ENCODE assay signal across 16 mouse cellular contexts in genomic region chr3:36467632-36468031, GRCm38 (mm10). TPM values are rescaled to one million over a fixed set of nuclear protein-coding genes. Genes with fewer than 3 reads are reported as not detected.
A peak's percentile ranks its signal among the peaks of the same experiment; 100 is the strongest.
DNase-seq lines count a peak whose midpoint lies in the region; ATAC-seq and TF ChIP-seq lines count a peak whose summit lies in the region.
"Had no signal": no experiment of that assay in that cellular context is flagged by ENCODE, and none has a peak within 500 bp of the region (broad histone marks: within the 10 kb centered on the region; RNA-seq: fewer than 3 reads in every experiment).

No protein-coding gene starts in this region.

- H3K4me2 ChIP-seq in forebrain, embryonic 15.5 days (replicated peaks), result no peak overlapping the region
- H3K4me2 ChIP-seq: heart, embryonic 12.5 days; hindbrain, embryonic 13.5 days; liver, embryonic 12.5 days; midbrain, embryonic 12.5 days; neural tube, embryonic 13.5 days had no signal

- DNase-seq in gastrocnemius, adult 2 months, result no peak
- DNase-seq in gastrocnemius, postnatal 10 days, result no peak
- DNase-seq in right cerebral cortex, adult 2 months (ENCODE audit: low spot score in 2 of 2), result peak; percentile 37 to 50
- no peak for DNase-seq in right cerebral cortex, postnatal 4 days
- DNase-seq in cerebellum, adult 18-20 months, result no peak
- DNase-seq: cerebellum, adult 11 months had no signal

- TF ChIP-seq POLR2A in bone marrow macrophage, adult 2 months (IDR thresholded peaks at IDR 0.05; ENCODE audit: borderline replicate concordance, low read depth, low read length), result no peak

- no peaks in the 10 kb centered on the region for H3K36me3 ChIP-seq in forebrain, embryonic 15.5 days
- H3K36me3 ChIP-seq: hindbrain, embryonic 13.5 days; midbrain, embryonic 12.5 days; neural tube, embryonic 13.5 days had no signal

- intact Hi-C loops in gastrocnemius, adult 2 months (cut with DNase I), result no loop called here

- H3K4me1 ChIP-seq in bone marrow macrophage, adult 2 months (ENCODE audit: control insufficient read depth, insufficient read depth, low read length), result peaks cover 45% of the 10 kb centered on the region
- H3K4me1 ChIP-seq in forebrain, embryonic 15.5 days, result no peaks in the 10 kb centered on the region
- H3K4me1 ChIP-seq: hindbrain, embryonic 13.5 days; midbrain, embryonic 12.5 days; neural tube, embryonic 13.5 days had no signal

- H3K27ac ChIP-seq in gastrocnemius, adult 2 months, result 0 out of 2 replicates have a peak overlapping the region, but pooled peaks have one; percentile 8
- H3K27ac ChIP-seq in bone marrow macrophage, adult 2 months (ENCODE audit: insufficient read depth, low read depth, low read length), result peak overlapping the region; percentile 32
- no peak overlapping the region for H3K27ac ChIP-seq in forebrain, embryonic 15.5 days (replicated peaks)
- H3K27ac ChIP-seq: hindbrain, embryonic 13.5 days; liver, embryonic 12.5 days; midbrain, embryonic 12.5 days; neural tube, embryonic 13.5 days had no signal

- no peaks in the 10 kb centered on the region for H3K27me3 ChIP-seq in forebrain, embryonic 15.5 days
- H3K27me3 ChIP-seq: heart, embryonic 12.5 days; hindbrain, embryonic 13.5 days; liver, embryonic 12.5 days; midbrain, embryonic 12.5 days; neural tube, embryonic 13.5 days had no signal

- no peak overlapping the region for H3K9ac ChIP-seq in forebrain, embryonic 15.5 days (replicated peaks)
- H3K9ac ChIP-seq: heart, embryonic 12.5 days; hindbrain, embryonic 13.5 days; liver, embryonic 12.5 days; midbrain, embryonic 12.5 days; neural tube, embryonic 13.5 days had no signal

- TF ChIP-seq CTCF in gastrocnemius, adult 2 months (IDR thresholded peaks at IDR 0.05), result no peak
- no peak for TF ChIP-seq CTCF in bone marrow macrophage, adult 2 months (IDR thresholded peaks at IDR 0.05; ENCODE audit: low read depth, low read length)

- H3K4me3 ChIP-seq in gastrocnemius, adult 2 months, result no peak overlapping the region
- H3K4me3 ChIP-seq in bone marrow macrophage, adult 2 months (ENCODE audit: insufficient read depth, low read length), result peak overlapping the region; percentile 2; the same call in 1 of the 2 replicates
- H3K4me3 ChIP-seq in forebrain, embryonic 15.5 days, result no peak overlapping the region
- H3K4me3 ChIP-seq: heart, embryonic 12.5 days; hindbrain, embryonic 13.5 days; liver, embryonic 12.5 days; midbrain, embryonic 12.5 days; neural tube, embryonic 13.5 days had no signal

- WGBS in forebrain, embryonic 15.5 days, result 93% methylated on average over 7 of the region's 7 CpGs

- ATAC-seq in forebrain, embryonic 15.5 days (replicated peaks), result no peak
- no peak for ATAC-seq in erythroblast, adult 5-6 weeks (replicated peaks; ENCODE audit: low FRiP score, poor library complexity, severe bottlenecking)
- ATAC-seq: CD4-positive, CD25-positive, alpha-beta regulatory T cell, adult 4 months; liver, embryonic 12.5 days had no signal

- H3K9me3 ChIP-seq in forebrain, embryonic 15.5 days, result no peaks in the 10 kb centered on the region
- H3K9me3 ChIP-seq: heart, embryonic 12.5 days; hindbrain, embryonic 13.5 days; liver, embryonic 12.5 days; midbrain, embryonic 12.5 days; neural tube, embryonic 13.5 days had no signal

RNA-seq across cellular contexts. Expression of gene Anxa5, which starts 8.1 kb away (rescaled TPM):
- total RNA-seq in gastrocnemius, adult 2 months (2021), result 10 to 100 TPM; 35.1 to 55.7 TPM
- total RNA-seq in gastrocnemius, postnatal 10 days (2021), result 100 to 1,000 TPM; 120 to 161 TPM
- polyA plus RNA-seq in bone marrow macrophage, adult 2 months (2012; ENCODE audit: insufficient read depth, insufficient read length, missing spikeins), result 833 and 897 TPM in 2 replicates
- polyA plus RNA-seq in forebrain, embryonic 15.5 days (2015; fragmentation: Nextera tagmentation; extraction: Ambion mirVana), result 51.5 and 56.2 TPM in 2 replicates
- 64.0 and 65.2 TPM in 2 replicates for total RNA-seq in erythroblast, adult 5-6 weeks (2015; ENCODE audit: low replicate concordance)
- 34.4 and 48.9 TPM in 2 replicates for total RNA-seq in erythroblast, adult 5-6 weeks (2017; ENCODE audit: low replicate concordance)

RNA-seq across cellular contexts. Expression of gene 1810062G17Rik, which starts 8.1 kb away (rescaled TPM):
- total RNA-seq in gastrocnemius, adult 2 months (2021), result not detected
- 1 to 10 TPM in 1 of 2 experiments, under 1 TPM in 1; 0.59 to 1.1 TPM for total RNA-seq in gastrocnemius, postnatal 10 days (2021)
- polyA plus RNA-seq in bone marrow macrophage, adult 2 months (2012; ENCODE audit: insufficient read depth, insufficient read length, missing spikeins), result not detected in 2 replicates
- 0.20 TPM in 1 of 2 replicates, not detected in the other for polyA plus RNA-seq in forebrain, embryonic 15.5 days (2015; fragmentation: Nextera tagmentation; extraction: Ambion mirVana)
- not detected in 2 replicates for total RNA-seq in erythroblast, adult 5-6 weeks (2015; ENCODE audit: low replicate concordance)
- not detected in 2 replicates for total RNA-seq in erythroblast, adult 5-6 weeks (2017; ENCODE audit: low replicate concordance)
- polyA plus RNA-seq: hindbrain, embryonic 13.5 days; midbrain, embryonic 12.5 days had no signal

RNA-seq across cellular contexts. Expression of gene Gm11549, which starts 54.0 kb away (rescaled TPM):
- not detected for total RNA-seq in gastrocnemius, adult 2 months (2021)
- under 1 TPM; 0.19 to 0.23 TPM for total RNA-seq in gastrocnemius, postnatal 10 days (2021)
- polyA plus RNA-seq in bone marrow macrophage, adult 2 months (2012; ENCODE audit: insufficient read depth, insufficient read length, missing spikeins), result not detected in 2 replicates
- 0.36 and 0.43 TPM in 2 replicates for polyA plus RNA-seq in forebrain, embryonic 15.5 days (2015; fragmentation: Nextera tagmentation; extraction: Ambion mirVana)
- not detected in 2 replicates for total RNA-seq in erythroblast, adult 5-6 weeks (2015; ENCODE audit: low replicate concordance)
- not detected in 2 replicates for total RNA-seq in erythroblast, adult 5-6 weeks (2017; ENCODE audit: low replicate concordance)
- polyA plus RNA-seq: CD4-positive, CD25-positive, alpha-beta regulatory T cell, adult 4 months; kidney, embryonic 16.5 days; liver, embryonic 12.5 days had no signal

Comparison
In these comparisons a context has a peak if more than half of its experiments do, and no peak if none do; other contexts are left out.
1. DNase-seq: peak in right cerebral cortex, adult 2 months (2 of 2); none in gastrocnemius, adult 2 months (single experiment), gastrocnemius, postnatal 10 days (single experiment), right cerebral cortex, postnatal 4 days (single experiment) and cerebellum, adult 18-20 months (0 of 2).